Mouse (Mus musculus): ENCODE measurements at regions not wholly inside any gene's neighbourhood (a gene's known extent, or its start where the extent isn't known, plus 50 kb on each side); places are given as distances from the start of the nearest gene placed in this dataset.

DNA sequence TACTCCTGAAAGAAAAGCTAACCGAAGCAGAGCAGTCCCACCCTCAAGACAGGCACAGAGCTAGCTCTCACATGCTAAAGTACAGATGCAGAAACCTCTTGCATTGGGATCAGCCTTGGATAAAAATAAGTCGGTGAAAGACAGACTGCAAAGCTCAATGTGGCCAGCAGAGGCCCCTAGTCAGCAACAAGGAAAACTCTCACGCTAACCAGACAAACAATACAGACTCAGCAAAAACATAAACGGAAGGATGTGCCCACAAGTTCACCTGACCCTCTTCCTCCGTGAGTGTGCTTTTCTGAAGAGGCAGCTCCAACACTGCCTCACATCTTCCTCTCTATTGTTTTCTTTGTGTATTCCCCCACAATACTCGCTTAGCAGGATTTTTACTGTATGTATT, 77.8 kb downstream of the Rpia start:
- TF ChIP-seq TBP (conservative IDR thresholded peaks at IDR 0.05; ENCODE audit: low read depth, low read length) (peak; percentile 85), CTCF (conservative IDR thresholded peaks at IDR 0.05 in 1 of 2, IDR thresholded peaks at IDR 0.05 in 1 of 2; ENCODE audit: low read depth in 2 of 2, low read length in 2 of 2) (peak; percentile 90 to 93), UBTF (IDR thresholded peaks at IDR 0.05; ENCODE audit: low read depth, low read length) (no peak), USF2 (conservative IDR thresholded peaks at IDR 0.05; ENCODE audit: low read depth, low read length) (no peak), CHD2 (IDR thresholded peaks at IDR 0.05; ENCODE audit: low read length) (no peak), ZNF384 (IDR thresholded peaks at IDR 0.05; ENCODE audit: low read depth, low read length) (no peak; the same call in 1 of the 2 replicates), EP300 (IDR thresholded peaks at IDR 0.05; ENCODE audit: low read length) (peak; percentile 62; the same call in 1 of the 2 replicates), BHLHE40 (IDR thresholded peaks at IDR 0.05; ENCODE audit: low read depth, low read length) (peak; percentile 95), CHD1 (IDR thresholded peaks at IDR 0.05; ENCODE audit: low read depth, low read length) (no peak), ZKSCAN1 (IDR thresholded peaks at IDR 0.05; ENCODE audit: borderline replicate concordance, low read depth, low read length) (no peak)
